In genomic region chr14:80172799-80173484, GRCm38 (mm10) we compare ENCODE assay signal across 11 mouse cellular contexts.
DNase-seq lines count a peak whose midpoint lies in the region; ATAC-seq and TF ChIP-seq lines count a peak whose summit lies in the region.
"Had no signal": no experiment of that assay in that cellular context is flagged by ENCODE, and none has a peak within 500 bp of the region (broad histone marks: within the 10 kb centered on the region; RNA-seq: fewer than 3 reads in every experiment).

No protein-coding gene starts in this region.

- no peak overlapping the region for H3K9ac ChIP-seq in neural tube, embryonic 11.5 days (ENCODE audit: low read length)
- no peak overlapping the region for H3K9ac ChIP-seq in forebrain, embryonic 13.5 days
- H3K9ac ChIP-seq in hindbrain, postnatal 0 days (replicated peaks; ENCODE audit: low read length), result no peak overlapping the region
- H3K9ac ChIP-seq: liver, embryonic 14.5 days had no signal

- peak; percentile 35 for DNase-seq in neural tube, embryonic 11.5 days (ENCODE audit: low spot score)
- no peak for DNase-seq in neural tube, embryonic 10.5 days (ENCODE audit: extremely low spot score, low spot score)
- peak; percentile 50 for DNase-seq in hindbrain, postnatal 0 days (ENCODE audit: low spot score)
- no peak for DNase-seq in heart, adult 18-20 months
- no peak for DNase-seq in thymus, adult 18-20 months
- DNase-seq in cerebellum, adult 8-10 months, result no peak
- DNase-seq: cerebellum, postnatal 14 days; kidney, postnatal 14 days; thymus, postnatal 36 days had no signal

- no peaks in the 10 kb centered on the region for H3K27me3 ChIP-seq in neural tube, embryonic 11.5 days (ENCODE audit: control insufficient read depth, insufficient read depth, low read length)
- H3K27me3 ChIP-seq in forebrain, embryonic 13.5 days, result no peaks in the 10 kb centered on the region
- no peaks in the 10 kb centered on the region for H3K27me3 ChIP-seq in hindbrain, postnatal 0 days (ENCODE audit: insufficient read depth, low read length)

- WGBS in neural tube, embryonic 11.5 days, result 28% methylated on average over 4 of the region's 4 CpGs
- WGBS in forebrain, embryonic 13.5 days, result 22% methylated on average over 4 of the region's 4 CpGs
- WGBS in hindbrain, postnatal 0 days, result 26% methylated on average over 4 of the region's 4 CpGs

- H3K9me3 ChIP-seq in neural tube, embryonic 11.5 days (ENCODE audit: control insufficient read depth, low read length), result no peaks in the 10 kb centered on the region
- no peaks in the 10 kb centered on the region for H3K9me3 ChIP-seq in forebrain, embryonic 13.5 days (replicated peaks)
- no peaks in the 10 kb centered on the region for H3K9me3 ChIP-seq in hindbrain, postnatal 0 days (ENCODE audit: low read length)

- peak; percentile 56 for ATAC-seq in neural tube, embryonic 11.5 days (ENCODE audit: insufficient read depth, low FRiP score, low TSS enrichment)
- ATAC-seq in forebrain, embryonic 13.5 days, result peak; percentile 78
- 0 out of 2 replicates have a peak, but pooled peaks have one; percentile 51 for ATAC-seq in hindbrain, postnatal 0 days

- 0 out of 2 replicates have a peak overlapping the region, but pooled peaks have one; percentile 3 for H3K27ac ChIP-seq in neural tube, embryonic 11.5 days (ENCODE audit: low read depth, low read length)
- H3K27ac ChIP-seq in forebrain, embryonic 13.5 days, result peak overlapping the region; percentile 31; the same call in 1 of the 2 replicates
- H3K27ac ChIP-seq in hindbrain, postnatal 0 days, result no peak overlapping the region
- H3K27ac ChIP-seq: liver, embryonic 14.5 days had no signal

- H3K4me3 ChIP-seq in neural tube, embryonic 11.5 days (ENCODE audit: low read depth, low read length), result no peak overlapping the region
- no peak overlapping the region for H3K4me3 ChIP-seq in forebrain, embryonic 13.5 days
- no peak overlapping the region for H3K4me3 ChIP-seq in hindbrain, postnatal 0 days (ENCODE audit: low read length)

- no peak overlapping the region for H3K4me2 ChIP-seq in neural tube, embryonic 11.5 days (ENCODE audit: low read depth)
- no peak overlapping the region for H3K4me2 ChIP-seq in forebrain, embryonic 13.5 days
- H3K4me2 ChIP-seq in hindbrain, postnatal 0 days (ENCODE audit: low read depth, low read length), result no peak overlapping the region

- peaks cover 6% of the 10 kb centered on the region for H3K4me1 ChIP-seq in neural tube, embryonic 11.5 days (ENCODE audit: control insufficient read depth, insufficient read depth, low read length)
- peaks cover 31% of the 10 kb centered on the region for H3K4me1 ChIP-seq in forebrain, embryonic 13.5 days
- peaks cover 3% of the 10 kb centered on the region; the same call in 1 of the 2 replicates for H3K4me1 ChIP-seq in hindbrain, postnatal 0 days (ENCODE audit: insufficient read depth, low read length)

- H3K36me3 ChIP-seq in neural tube, embryonic 11.5 days (ENCODE audit: control insufficient read depth, insufficient read depth, low read length), result no peaks in the 10 kb centered on the region
- H3K36me3 ChIP-seq in forebrain, embryonic 13.5 days (ENCODE audit: poor library complexity, severe bottlenecking), result no peaks in the 10 kb centered on the region
- H3K36me3 ChIP-seq in hindbrain, postnatal 0 days (ENCODE audit: insufficient read depth, low read length), result no peaks in the 10 kb centered on the region

- TF ChIP-seq CTCF in hindbrain, postnatal 0 days (IDR thresholded peaks at IDR 0.05; ENCODE audit: low read depth), result no peak

Comparison
In these comparisons a context has a peak if more than half of its experiments do, and no peak if none do; other contexts are left out.
1. DNase-seq: peak in neural tube, embryonic 11.5 days (single experiment) and hindbrain, postnatal 0 days (single experiment); none in neural tube, embryonic 10.5 days (single experiment), heart, adult 18-20 months (0 of 2), thymus, adult 18-20 months (0 of 2) and cerebellum, adult 8-10 months (single experiment).
2. Peak in every context shown above with its lines, with median percentiles within 50 percentile points of each other: ATAC-seq.